Mouse (Mus musculus): ENCODE data around the gene Astn1.

DNA sequence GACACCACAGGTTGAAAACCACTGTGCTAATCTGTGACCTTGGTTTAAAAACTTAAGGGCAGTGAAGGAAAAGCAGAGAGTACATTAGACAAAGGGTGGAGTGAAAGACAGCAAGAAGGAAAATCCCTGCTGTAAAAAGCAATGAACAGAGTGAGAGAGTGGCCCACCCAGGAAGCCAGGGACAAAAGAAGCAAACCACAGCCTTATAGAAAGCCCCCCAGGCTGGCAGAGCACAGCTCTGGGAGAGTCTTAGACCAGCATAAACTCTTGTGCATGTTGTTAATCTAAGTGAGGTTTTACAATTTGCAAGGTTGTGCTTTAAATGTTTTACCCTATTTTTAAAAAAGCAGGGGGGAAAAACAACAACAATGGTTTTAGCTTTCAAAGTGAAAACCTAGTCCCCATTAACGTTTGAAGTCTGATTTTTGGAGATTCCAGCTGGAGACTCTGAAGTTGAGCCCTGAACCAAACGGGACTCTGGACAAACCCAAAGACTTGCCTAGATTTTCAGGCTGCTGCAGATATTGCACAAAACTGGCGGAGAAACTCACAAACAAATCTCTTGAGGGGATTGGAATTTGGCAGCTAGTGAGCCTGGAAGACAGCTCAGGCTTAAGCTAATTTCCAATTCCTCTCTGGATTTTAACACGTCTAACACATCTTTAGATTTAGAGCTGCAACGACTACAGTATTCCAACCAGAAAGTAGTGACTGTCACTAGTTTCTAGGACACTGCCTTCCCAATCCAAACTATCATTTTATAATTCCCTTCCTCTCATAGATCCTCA is 377.3 kb downstream of the Astn1 start:
- TF ChIP-seq CTCF (conservative IDR thresholded peaks at IDR 0.05 in 1 of 2, IDR thresholded peaks at IDR 0.05 in 1 of 2; ENCODE audit: low read depth in 2 of 2, low read length in 2 of 2) = no peak
- TF ChIP-seq E2F4 (IDR thresholded peaks at IDR 0.05; ENCODE audit: insufficient replicate concordance, low read depth, low read length) = no peak
- no peak for TF ChIP-seq POLR2A (IDR thresholded peaks at IDR 0.05; ENCODE audit: low read depth, low read length)
- no peak for TF ChIP-seq PAX5 (IDR thresholded peaks at IDR 0.05; ENCODE audit: low read length)
- TF ChIP-seq NRF1 (IDR thresholded peaks at IDR 0.05; ENCODE audit: low read depth, low read length) = no peak
- TF ChIP-seq MAFK (IDR thresholded peaks at IDR 0.05; ENCODE audit: insufficient replicate concordance, low read length) = no peak
- TF ChIP-seq CHD1 (IDR thresholded peaks at IDR 0.05; ENCODE audit: low read depth, low read length) = no peak
- no peak for TF ChIP-seq RAD21 (IDR thresholded peaks at IDR 0.05; ENCODE audit: low read depth, low read length)
- TF ChIP-seq ZNF384 (IDR thresholded peaks at IDR 0.05; ENCODE audit: low read depth, low read length) = no peak
- TF ChIP-seq CHD2 (IDR thresholded peaks at IDR 0.05; ENCODE audit: low read length) = no peak
- TF ChIP-seq TCF12 (IDR thresholded peaks at IDR 0.05; ENCODE audit: low read depth, low read length) = no peak
- TF ChIP-seq JUND (conservative IDR thresholded peaks at IDR 0.05; ENCODE audit: low read depth, low read length) = no peak
- no peak for TF ChIP-seq EP300 (IDR thresholded peaks at IDR 0.05; ENCODE audit: low read length)
- no peak for TF ChIP-seq JUN (IDR thresholded peaks at IDR 0.05; ENCODE audit: insufficient read depth, low read depth, low read length)

Measured in CH12.LX (cell line).